Mouse (Mus musculus) cerebellum, adult 2 months (tissue): ENCODE data around the gene Dhfr. TPM values are rescaled to one million over a fixed set of nuclear protein-coding genes. Genes with fewer than 3 reads are reported as not detected.

Source experiments
- DNase-seq, 2 experiments: peaks; one replicate each; pipeline ENCODE4 v3.0.0; 2021
- H3K27ac ChIP-seq: fragments of 200-500 bp; 2 replicates; pipeline ENCODE4 v1.5.1; 2012; ENCODE audit warnings: low read length, control low read depth, inconsistent platforms; ENCODE audit not compliant: insufficient read depth
- H3K27me3 ChIP-seq: fragments of 200-500 bp; 2 replicates; pipeline ENCODE4 v1.6.1; 2012; ENCODE audit warnings: inconsistent platforms, mild to moderate bottlenecking, low read length, moderate library complexity; ENCODE audit not compliant: control insufficient read depth, insufficient read depth
- H3K4me1 ChIP-seq: fragments of 200-500 bp; 2 replicates; pipeline ENCODE4 v1.6.1; 2011; ENCODE audit warnings: low read length; ENCODE audit not compliant: control insufficient read depth, insufficient read depth
- H3K4me3 ChIP-seq: fragments of 200-500 bp; replicated peaks from 2 replicates; pipeline ENCODE3; 2011; ENCODE audit warnings: mild to moderate bottlenecking, low read depth, low read length, control low read depth; ENCODE audit not compliant: insufficient read depth
- CTCF ChIP-seq: fragments of 200-500 bp; IDR thresholded peaks from 2 replicates; pipeline ENCODE4 v1.5.1; 2011; ENCODE audit warnings: low read depth, mild to moderate bottlenecking, control low read depth, low read length, moderate library complexity, borderline replicate concordance; ENCODE audit not compliant: insufficient read depth
- POLR2A ChIP-seq: fragments of 200-500 bp; IDR thresholded peaks from 2 replicates; pipeline ENCODE4 v1.6.1; 2011; ENCODE audit warnings: low read length, control low read depth, borderline replicate concordance; ENCODE audit not compliant: insufficient read depth
- WGBS: fragments of 180-500 bp; shearing (Covaris S2); methylation state at CpG from one replicate; pipeline ENCODE4 v1.1.7; 2018; 5-methylcytosine and 5-hydroxymethylcytosine counted together
- polyA plus RNA-seq: library from polyadenylated mRNA; depleted of rRNA; stranded (reverse); fragments of >200 nt; gene quantifications from 2 replicates; pipeline ENCODE4 v1.2.3, GENCODE M21; 2012; rRNA removed

The Dhfr gene
- 2.8 TPM in 2 replicates for polyA plus RNA-seq

DNA sequence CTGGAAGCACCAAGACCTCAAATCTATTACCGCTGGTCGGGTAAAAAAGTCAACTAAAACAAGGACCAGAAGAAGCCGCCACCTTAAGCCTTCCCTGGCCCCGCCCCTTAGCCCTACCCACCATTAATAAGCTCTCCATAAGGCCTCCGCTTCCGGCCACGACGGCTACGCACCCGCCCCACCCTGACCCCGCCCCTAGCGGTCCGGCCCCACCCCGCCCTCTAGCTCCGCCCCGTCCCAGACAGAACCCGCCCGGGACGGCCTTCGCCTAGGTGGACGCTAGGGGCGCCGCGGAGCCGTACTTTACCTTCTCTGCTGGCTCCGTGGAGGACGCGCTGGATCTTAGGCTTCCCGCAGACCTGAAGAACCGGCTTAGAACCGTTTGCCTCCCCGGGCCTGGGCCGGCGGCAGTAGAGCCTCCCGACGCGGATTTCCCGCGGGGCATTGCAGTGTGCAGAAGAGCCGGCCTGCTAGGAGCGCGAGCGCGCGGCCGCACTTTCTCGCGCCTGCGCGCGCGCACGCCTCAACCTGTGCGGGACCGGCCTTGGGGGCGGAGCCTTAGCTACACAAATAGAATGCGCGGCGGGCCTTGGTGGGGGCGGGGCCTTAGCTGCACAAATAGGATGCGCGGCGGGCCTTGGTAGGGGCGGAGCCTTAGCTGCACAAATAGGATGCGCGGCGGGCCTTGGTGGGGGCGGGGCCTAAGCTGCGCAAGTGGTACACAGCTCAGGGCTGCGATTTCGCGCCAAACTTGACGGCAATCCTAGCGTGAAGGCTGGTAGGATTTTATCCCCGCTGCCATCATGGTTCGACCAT lies at the start of gene Dhfr, which contains the start of gene Msh3:
TSS of gene Dhfr (plus strand) at position 271 of the 816 bp plus-strand sequence.
TSS of gene Msh3 (minus strand) at position 548 of the 816 bp plus-strand sequence.
- Histone ChIP-seq H3K4me1 (peaks cover 6% of the 10 kb centered on the region), H3K27me3 (no peaks in the 10 kb centered on the region), H3K4me3 (peak within 1 kb of the TSS; percentile 82), H3K27ac (peak within 1 kb of the TSS; percentile 59)
- peak; percentile 97 to 99 for DNase-seq
- TF ChIP-seq CTCF, result peak; percentile 71
- peak; percentile 93 for TF ChIP-seq POLR2A
- WGBS, result under 1% methylated on average over 74 of the region's 76 CpGs

DNA sequence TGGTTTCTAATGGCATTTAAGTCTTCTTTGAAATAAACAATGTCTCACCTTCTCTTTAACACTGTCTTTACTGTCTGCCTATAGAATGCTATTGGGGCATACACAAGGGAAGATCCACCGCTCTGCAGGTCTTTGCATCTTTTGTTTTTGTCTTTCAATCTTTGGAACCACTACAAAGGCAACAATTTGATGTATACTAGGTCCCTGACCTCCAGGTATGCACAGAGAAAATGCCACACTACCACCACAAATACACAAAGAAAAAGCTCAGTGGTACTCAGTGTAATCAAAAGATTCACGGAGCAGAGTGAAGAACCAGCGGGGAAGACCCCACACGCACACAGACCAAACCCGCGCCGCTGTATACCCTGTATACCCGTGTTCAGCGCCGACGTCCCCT lies 48.8 kb upstream of the Dhfr start, which contains the start of gene Gm20379:
TSS of gene Gm20379 (plus strand) at position 301 of the 400 bp plus-strand sequence.
- Histone ChIP-seq H3K27ac (no peak within 1 kb of the TSS), H3K4me1 (no peaks in the 10 kb centered on the region), H3K27me3 (no peaks in the 10 kb centered on the region), H3K4me3 (no peak within 1 kb of the TSS)
- DNase-seq, result no peak
- 96% methylated on average over 11 of the region's 11 CpGs for WGBS
- no peak for TF ChIP-seq CTCF
- no peak for TF ChIP-seq POLR2A

DNA sequence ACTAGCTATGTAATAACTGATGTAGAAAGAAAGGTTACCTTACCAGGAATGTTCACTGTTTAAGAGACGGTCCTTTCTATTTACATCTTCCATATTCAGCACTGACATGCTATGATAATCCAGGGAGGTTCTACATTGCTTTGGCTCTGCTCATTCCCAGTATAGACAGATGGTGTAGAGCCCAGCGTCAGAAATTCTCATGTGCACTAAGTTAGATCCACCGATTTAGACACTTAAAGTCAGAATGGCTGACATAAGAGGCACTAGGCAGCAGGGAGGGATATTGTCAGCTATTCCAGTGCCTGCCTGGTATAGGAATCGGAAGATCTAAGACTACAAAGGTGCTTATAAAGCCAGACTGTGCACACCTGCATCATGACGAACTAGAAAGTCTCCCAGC lies 39.9 kb upstream of the Dhfr start:
- Histone ChIP-seq H3K27ac (no peak overlapping the region), H3K27me3 (no peaks in the 10 kb centered on the region), H3K4me3 (no peak overlapping the region), H3K4me1 (no peaks in the 10 kb centered on the region; the same call in 1 of the 2 replicates)
- WGBS, result 88% methylated on average over 5 of the region's 5 CpGs
- TF ChIP-seq CTCF, result no peak
- TF ChIP-seq POLR2A, result no peak
- no peak for DNase-seq

DNA sequence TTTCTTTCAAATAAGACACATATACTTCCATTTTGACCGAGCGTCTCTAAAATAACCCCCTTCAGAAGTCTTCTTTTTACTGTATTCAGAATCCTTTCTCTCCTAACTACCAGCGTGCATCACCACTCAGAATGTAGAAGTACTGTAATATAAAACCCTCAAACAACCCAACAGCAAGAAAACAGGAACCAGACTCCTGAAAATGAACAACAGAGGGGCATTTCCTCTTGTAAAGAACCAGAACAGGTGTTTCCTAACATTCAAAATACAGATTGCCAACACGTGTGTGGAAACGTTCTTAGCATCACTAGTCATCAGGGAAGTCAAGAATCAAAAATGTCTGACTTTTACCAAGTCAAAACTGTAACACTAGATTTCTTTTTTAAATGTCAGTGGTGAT lies 33.8 kb upstream of the Dhfr start:
- DNase-seq, result no peak
- Histone ChIP-seq H3K27me3 (no peaks in the 10 kb centered on the region), H3K27ac (no peak overlapping the region), H3K4me1 (no peaks in the 10 kb centered on the region; the same call in 1 of the 2 replicates), H3K4me3 (no peak overlapping the region)
- 93% methylated on average over 5 of the region's 5 CpGs for WGBS
- TF ChIP-seq CTCF (no peak), POLR2A (no peak)

DNA sequence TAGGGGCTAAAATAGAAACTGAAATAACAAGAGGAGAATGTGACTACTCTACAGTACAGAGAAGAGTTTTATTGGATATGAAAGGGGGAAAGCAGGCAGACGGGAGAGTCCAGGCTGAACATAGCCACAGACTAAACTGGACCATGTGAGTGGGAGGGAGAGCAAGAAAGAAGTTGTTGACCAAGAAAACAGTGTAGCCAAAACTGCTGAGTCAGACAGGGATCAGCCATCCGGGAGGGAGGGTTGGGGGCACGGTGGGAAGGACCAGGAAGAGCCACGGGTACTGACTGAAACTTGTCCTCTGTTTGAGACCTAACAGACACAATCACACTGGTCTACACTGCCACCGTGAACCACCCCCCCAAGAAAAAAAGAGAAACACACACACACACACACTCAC lies 28.5 kb upstream of the Dhfr start:
- H3K4me3 ChIP-seq, result no peak overlapping the region
- H3K27me3 ChIP-seq, result no peaks in the 10 kb centered on the region
- no peak for TF ChIP-seq CTCF
- H3K4me1 ChIP-seq, result no peaks in the 10 kb centered on the region; the same call in 1 of the 2 replicates
- 74% methylated on average over 5 of the region's 5 CpGs for WGBS
- no peak for DNase-seq
- H3K27ac ChIP-seq, result no peak overlapping the region

DNA sequence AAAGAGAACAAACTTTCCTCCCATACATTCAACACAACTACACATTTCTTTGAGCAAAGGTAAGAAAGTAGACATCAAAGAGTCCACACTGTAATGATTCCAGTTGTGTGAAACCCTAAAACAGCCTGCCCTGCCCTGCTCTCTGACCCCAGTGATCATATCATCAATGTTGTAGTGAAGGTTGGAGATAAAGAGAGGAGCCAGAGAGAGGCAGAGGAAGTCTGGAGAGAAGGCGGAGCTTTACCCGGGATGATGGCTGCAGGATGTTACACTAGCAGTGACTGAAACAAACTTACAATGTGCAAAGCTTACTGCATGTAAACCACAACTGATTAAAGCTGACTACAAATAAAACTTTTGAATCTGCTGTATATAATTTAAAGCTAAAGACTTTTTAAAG lies 26.5 kb upstream of the Dhfr start:
- Histone ChIP-seq H3K27me3 (no peaks in the 10 kb centered on the region), H3K27ac (no peak overlapping the region), H3K4me1 (no peaks in the 10 kb centered on the region; the same call in 1 of the 2 replicates), H3K4me3 (no peak overlapping the region)
- WGBS, result 89% methylated on average over 2 of the region's 2 CpGs
- DNase-seq, result no peak
- TF ChIP-seq CTCF (no peak), POLR2A (no peak)

DNA sequence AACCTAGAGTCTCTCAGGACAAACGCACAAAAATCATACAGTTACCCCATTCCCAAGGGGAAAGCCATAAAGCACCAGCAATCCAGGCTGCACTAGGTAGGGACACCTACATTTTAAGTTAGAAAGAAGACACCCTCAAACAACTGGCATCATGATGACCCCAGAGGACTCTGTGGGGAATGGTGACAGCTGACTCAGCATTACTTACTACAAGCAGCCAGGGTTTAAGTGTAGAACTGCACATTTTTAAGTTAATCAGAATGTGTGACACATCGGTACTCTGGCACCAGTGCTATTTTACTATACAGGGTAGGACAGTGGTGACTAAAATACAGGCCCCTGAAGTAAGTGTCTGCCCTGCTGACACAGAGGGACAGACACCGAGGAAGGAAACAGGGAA lies 23.9 kb upstream of the Dhfr start:
- Histone ChIP-seq H3K27me3 (no peaks in the 10 kb centered on the region), H3K4me3 (no peak overlapping the region), H3K4me1 (no peaks in the 10 kb centered on the region; the same call in 1 of the 2 replicates), H3K27ac (no peak overlapping the region)
- no peak for DNase-seq
- WGBS, result 92% methylated on average over 3 of the region's 3 CpGs
- TF ChIP-seq POLR2A (no peak), CTCF (no peak)
